Comparison of ENCODE assay signal across 9 mouse cellular contexts in the genomic region with DNA sequence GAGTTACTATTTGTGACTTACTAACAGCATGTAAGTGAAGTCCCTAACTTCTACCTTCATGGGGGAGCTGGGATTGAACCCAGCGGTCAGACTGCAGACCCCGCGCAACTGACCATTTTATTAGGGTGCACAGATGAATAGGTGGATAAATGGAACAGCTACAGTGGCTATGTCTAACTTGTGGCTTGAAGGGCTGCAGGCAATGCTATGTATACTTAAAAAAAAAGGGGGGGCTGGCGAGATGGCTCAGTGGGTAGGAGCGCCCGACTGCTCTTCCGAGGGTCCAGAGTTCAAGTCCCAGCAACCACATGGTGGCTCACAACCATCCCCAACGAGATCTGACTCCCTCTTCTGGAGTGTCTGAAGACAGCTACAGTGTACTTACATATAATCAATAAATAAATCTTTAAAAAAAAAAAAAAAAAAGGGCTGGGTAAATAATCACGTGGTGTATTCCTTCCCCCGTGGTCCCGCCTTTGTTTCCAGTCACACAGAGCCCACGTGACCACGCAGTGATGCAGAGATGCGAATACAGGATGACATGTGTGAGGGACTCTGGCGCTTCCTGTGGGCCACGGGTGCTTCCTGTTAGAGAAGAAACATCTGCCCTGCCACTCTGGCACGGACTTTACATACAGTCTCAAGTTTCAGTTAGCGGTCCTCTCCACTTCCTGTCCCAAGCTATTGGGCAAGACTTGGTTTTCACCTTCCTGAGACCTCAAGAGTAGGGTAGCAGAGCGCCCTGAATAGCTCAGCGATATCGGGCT.
DNase-seq lines count a peak whose midpoint lies in the region; ATAC-seq lines count a peak whose summit lies in the region.
"Had no signal": no experiment of that assay in that cellular context is flagged by ENCODE, and none has a peak within 500 bp of the region (broad histone marks: within the 10 kb centered on the region; RNA-seq: fewer than 3 reads in every experiment).

No protein-coding gene starts in this region.

- no peak for ATAC-seq in heart, embryonic 12.5 days (ENCODE audit: insufficient number of reproducible peaks, low FRiP score)
- peak; percentile 65; the same call in 1 of the 2 replicates for ATAC-seq in heart, embryonic 16.5 days (replicated peaks; ENCODE audit: extremely low read depth, insufficient read depth, low FRiP score)
- ATAC-seq in liver, embryonic 12.5 days: 0 out of 2 replicates have a peak, but pooled peaks have one; percentile 34
- ATAC-seq in hindbrain, embryonic 16.5 days: no peak
- no peak for ATAC-seq in forebrain, embryonic 14.5 days

- no peaks in the 10 kb centered on the region for H3K36me3 ChIP-seq in heart, embryonic 12.5 days
- H3K36me3 ChIP-seq in heart, embryonic 16.5 days (ENCODE audit: control insufficient read depth, insufficient read depth): no peaks in the 10 kb centered on the region
- H3K36me3 ChIP-seq in liver, embryonic 12.5 days: no peaks in the 10 kb centered on the region
- H3K36me3 ChIP-seq in hindbrain, embryonic 16.5 days (ENCODE audit: control insufficient read depth, insufficient read depth, low read length): no peaks in the 10 kb centered on the region
- H3K36me3 ChIP-seq in forebrain, embryonic 14.5 days (ENCODE audit: control insufficient read depth, insufficient read depth, low read length): no peaks in the 10 kb centered on the region
- H3K36me3 ChIP-seq: neural tube, embryonic 12.5 days had no signal

- H3K9ac ChIP-seq in heart, embryonic 12.5 days: no peak overlapping the region
- no peak overlapping the region for H3K9ac ChIP-seq in heart, embryonic 16.5 days (ENCODE audit: low read length)
- H3K9ac ChIP-seq in liver, embryonic 12.5 days: no peak overlapping the region
- H3K9ac ChIP-seq in hindbrain, embryonic 16.5 days (ENCODE audit: low read depth, low read length): no peak overlapping the region
- H3K9ac ChIP-seq in forebrain, embryonic 14.5 days (ENCODE audit: low read length): no peak overlapping the region
- H3K9ac ChIP-seq: neural tube, embryonic 12.5 days had no signal

- no peak overlapping the region for H3K4me2 ChIP-seq in heart, embryonic 12.5 days
- H3K4me2 ChIP-seq in heart, embryonic 16.5 days (ENCODE audit: low read depth, low read length): peak overlapping the region; percentile 2; the same call in 1 of the 2 replicates
- peak overlapping the region; percentile 31 for H3K4me2 ChIP-seq in liver, embryonic 12.5 days
- no peak overlapping the region for H3K4me2 ChIP-seq in hindbrain, embryonic 16.5 days (ENCODE audit: low read length)
- no peak overlapping the region for H3K4me2 ChIP-seq in forebrain, embryonic 14.5 days (ENCODE audit: low read length)
- H3K4me2 ChIP-seq: neural tube, embryonic 12.5 days had no signal

- H3K27me3 ChIP-seq in heart, embryonic 12.5 days (replicated peaks): no peaks in the 10 kb centered on the region
- H3K27me3 ChIP-seq in heart, embryonic 16.5 days (ENCODE audit: control insufficient read depth, insufficient read depth, low read length): no peaks in the 10 kb centered on the region
- H3K27me3 ChIP-seq in liver, embryonic 12.5 days (replicated peaks): no peaks in the 10 kb centered on the region
- no peaks in the 10 kb centered on the region for H3K27me3 ChIP-seq in hindbrain, embryonic 16.5 days (replicated peaks; ENCODE audit: control insufficient read depth, insufficient read depth, low read length)
- no peaks in the 10 kb centered on the region for H3K27me3 ChIP-seq in forebrain, embryonic 14.5 days (replicated peaks; ENCODE audit: control insufficient read depth, insufficient read depth, low read length)
- H3K27me3 ChIP-seq: neural tube, embryonic 12.5 days had no signal

- H3K9me3 ChIP-seq in heart, embryonic 12.5 days (replicated peaks): no peaks in the 10 kb centered on the region
- H3K9me3 ChIP-seq in heart, embryonic 16.5 days (replicated peaks; ENCODE audit: control insufficient read depth, low read length): no peaks in the 10 kb centered on the region
- H3K9me3 ChIP-seq in liver, embryonic 12.5 days (replicated peaks): no peaks in the 10 kb centered on the region
- no peaks in the 10 kb centered on the region for H3K9me3 ChIP-seq in hindbrain, embryonic 16.5 days (ENCODE audit: control insufficient read depth, low read length)
- no peaks in the 10 kb centered on the region for H3K9me3 ChIP-seq in forebrain, embryonic 14.5 days (replicated peaks; ENCODE audit: control insufficient read depth, low read length)
- H3K9me3 ChIP-seq: neural tube, embryonic 12.5 days had no signal

- 83% methylated on average over 21 of the region's 21 CpGs for WGBS in heart, embryonic 12.5 days
- WGBS in heart, embryonic 16.5 days: 83% methylated on average over 21 of the region's 21 CpGs
- WGBS in liver, embryonic 12.5 days (ENCODE audit: insufficient replicate concordance): 40% methylated on average over 21 of the region's 21 CpGs
- 92% methylated on average over 21 of the region's 21 CpGs for WGBS in hindbrain, embryonic 16.5 days
- 95% methylated on average over 21 of the region's 21 CpGs for WGBS in forebrain, embryonic 14.5 days

- H3K4me3 ChIP-seq in heart, embryonic 12.5 days: no peak overlapping the region
- no peak overlapping the region for H3K4me3 ChIP-seq in heart, embryonic 16.5 days (ENCODE audit: low read length)
- H3K4me3 ChIP-seq in liver, embryonic 12.5 days: no peak overlapping the region
- no peak overlapping the region for H3K4me3 ChIP-seq in hindbrain, embryonic 16.5 days (ENCODE audit: low read length)
- H3K4me3 ChIP-seq in forebrain, embryonic 14.5 days (ENCODE audit: low read depth, low read length): no peak overlapping the region
- H3K4me3 ChIP-seq: neural tube, embryonic 12.5 days had no signal

- no peak overlapping the region for H3K27ac ChIP-seq in heart, embryonic 12.5 days (ENCODE audit: poor library complexity, severe bottlenecking)
- H3K27ac ChIP-seq in heart, embryonic 16.5 days (ENCODE audit: low read length): no peak overlapping the region; the same call in 1 of the 2 replicates
- no peak overlapping the region for H3K27ac ChIP-seq in liver, embryonic 12.5 days
- H3K27ac ChIP-seq in hindbrain, embryonic 16.5 days (ENCODE audit: low read depth, low read length): no peak overlapping the region
- no peak overlapping the region for H3K27ac ChIP-seq in forebrain, embryonic 14.5 days (ENCODE audit: low read depth, low read length)
- H3K27ac ChIP-seq: neural tube, embryonic 12.5 days had no signal

- peak; percentile 98 for DNase-seq in heart, adult 11 months
- peak; percentile 53 for DNase-seq in skeletal muscle tissue, adult 2 months (ENCODE audit: low read depth, low spot score)
- no peak for DNase-seq in forebrain, embryonic 14.5 days (ENCODE audit: low spot score)
- no peak for DNase-seq in ovary, postnatal 36 days (ENCODE audit: low spot score)

- peaks cover 18% of the 10 kb centered on the region for H3K4me1 ChIP-seq in heart, embryonic 12.5 days (replicated peaks)
- peaks cover 9% of the 10 kb centered on the region; the same call in 1 of the 2 replicates for H3K4me1 ChIP-seq in heart, embryonic 16.5 days (ENCODE audit: control insufficient read depth, insufficient read depth, low read length)
- peaks cover 52% of the 10 kb centered on the region for H3K4me1 ChIP-seq in liver, embryonic 12.5 days
- H3K4me1 ChIP-seq in hindbrain, embryonic 16.5 days (ENCODE audit: control insufficient read depth, insufficient read depth, low read depth, low read length): peaks cover 2% of the 10 kb centered on the region; the same call in 1 of the 2 replicates
- 0 out of 2 replicates have a peak, but pooled peaks cover 5% of the 10 kb centered on the region for H3K4me1 ChIP-seq in forebrain, embryonic 14.5 days (ENCODE audit: control insufficient read depth, insufficient read depth, low read length)

Comparison
In these comparisons a context has a peak if more than half of its experiments do, and no peak if none do; other contexts are left out.
1. ATAC-seq: peak in heart, embryonic 16.5 days (single experiment) and liver, embryonic 12.5 days (single experiment); none in heart, embryonic 12.5 days (single experiment), hindbrain, embryonic 16.5 days (single experiment) and forebrain, embryonic 14.5 days (single experiment).
2. H3K4me2 ChIP-seq: peak in heart, embryonic 16.5 days (single experiment) and liver, embryonic 12.5 days (single experiment); none in heart, embryonic 12.5 days (single experiment), hindbrain, embryonic 16.5 days (single experiment) and forebrain, embryonic 14.5 days (single experiment).
3. DNase-seq: peak in heart, adult 11 months (single experiment) and skeletal muscle tissue, adult 2 months (single experiment); none in forebrain, embryonic 14.5 days (single experiment) and ovary, postnatal 36 days (single experiment).